Mouse (Mus musculus): ENCODE results near the gene Spdye4b.
A peak's percentile ranks its signal among the peaks of the same experiment; 100 is the strongest.

Gene Spdye4b

DNA sequence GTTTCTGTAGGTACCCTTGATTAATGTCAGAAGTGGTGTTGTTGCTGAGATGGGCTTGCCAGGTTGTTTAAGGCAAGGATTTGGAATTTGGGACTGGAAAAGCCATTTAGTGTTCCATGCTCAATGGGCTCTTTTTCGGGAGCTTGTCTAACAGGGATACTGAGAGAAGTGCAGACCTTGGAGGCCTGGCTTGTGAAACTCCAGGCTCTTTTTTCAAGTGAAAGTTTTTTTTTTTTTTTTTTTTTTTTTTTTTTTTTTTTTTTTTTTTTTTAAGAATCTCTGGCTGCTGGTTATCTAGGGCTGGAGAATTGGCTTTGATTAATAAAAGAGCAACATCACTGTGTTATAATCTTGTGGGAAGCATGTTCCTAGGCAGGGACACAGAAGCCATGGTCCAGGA is 41.5 kb downstream of the Spdye4b start:
- no peak for DNase-seq

DNA sequence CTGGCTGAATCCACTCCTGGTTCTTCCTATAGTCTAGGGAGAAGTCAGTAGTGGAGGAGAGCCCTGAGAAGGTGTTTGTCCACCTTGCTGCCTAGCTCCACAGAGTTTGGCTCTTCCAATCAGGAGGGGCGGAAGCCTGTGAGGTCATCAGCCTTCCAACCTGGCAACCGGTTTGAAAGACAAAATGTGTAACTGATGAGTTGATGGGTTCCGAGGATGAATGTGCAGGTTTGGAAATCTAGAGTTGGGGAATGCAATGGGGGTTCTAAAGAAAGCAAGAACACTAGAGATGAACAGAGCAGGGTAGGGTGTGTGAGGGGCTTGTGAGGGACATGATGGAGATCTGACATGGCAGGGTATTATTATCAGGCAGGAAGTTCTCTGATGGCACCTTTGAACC is 46.0 kb downstream of the Spdye4b start, which contains the start of gene Spdye4a:
TSS of gene Spdye4a (minus strand) at position 101 of the 400 bp plus-strand sequence.
- no peak for DNase-seq

DNA sequence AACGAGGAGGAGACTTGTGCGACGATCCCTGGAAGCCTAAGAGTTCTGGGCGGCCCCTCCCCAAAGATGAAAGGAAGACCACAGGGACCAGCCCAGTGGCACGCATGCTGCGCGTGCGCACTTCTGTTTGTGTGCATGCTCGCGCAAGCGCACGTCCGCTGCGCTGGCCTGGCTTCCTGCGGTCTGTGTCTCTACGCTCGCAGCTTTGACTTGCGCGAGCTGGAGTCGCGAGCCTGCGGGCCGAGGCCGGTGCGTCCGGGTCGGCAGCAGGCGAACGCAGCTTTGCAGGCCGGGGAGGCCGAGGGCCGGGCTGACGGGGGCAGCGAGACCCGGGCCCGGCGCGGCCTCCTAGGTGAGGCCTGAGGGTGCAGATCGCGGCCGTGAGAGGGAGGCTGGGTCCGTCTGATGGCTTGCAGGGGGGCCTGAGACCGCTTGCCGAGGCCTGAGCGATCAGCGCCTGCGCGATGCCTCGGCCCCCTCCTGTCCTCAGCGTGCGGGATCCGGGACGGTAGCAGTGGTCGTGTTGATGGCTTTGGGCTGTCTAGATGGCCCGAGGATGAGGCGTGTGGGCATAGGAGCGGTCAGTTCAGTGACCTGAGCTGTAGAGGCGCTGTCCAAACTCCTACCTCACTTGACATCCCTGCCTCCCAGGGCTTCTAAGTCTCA is 54.3 kb downstream of the Spdye4b start, which contains the start of gene Zfp12:
TSS of gene Zfp12 (plus strand) at position 136 of the 666 bp plus-strand sequence.
- DNase-seq, result peak; percentile 98

DNA sequence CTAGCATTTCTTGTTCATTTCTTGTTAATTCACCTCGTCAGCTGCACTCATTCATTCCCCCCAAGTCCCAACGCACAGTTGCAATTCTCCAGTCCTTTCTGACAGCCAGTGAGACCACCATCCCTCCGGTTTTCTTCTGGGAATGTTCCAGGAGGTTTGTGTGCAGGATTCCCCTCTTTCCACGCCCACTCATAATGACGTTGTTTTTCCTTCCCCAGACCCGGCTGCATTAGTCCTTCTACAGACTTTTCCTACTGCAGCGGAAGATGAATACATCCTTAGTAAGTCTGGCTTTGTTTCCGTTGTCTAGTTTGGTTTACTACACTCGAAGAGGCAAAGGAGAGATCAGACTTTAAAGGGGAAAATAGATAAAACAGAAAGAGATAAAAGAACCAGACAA is 55.2 kb downstream of the Spdye4b start:
- DNase-seq, result no peak

DNA sequence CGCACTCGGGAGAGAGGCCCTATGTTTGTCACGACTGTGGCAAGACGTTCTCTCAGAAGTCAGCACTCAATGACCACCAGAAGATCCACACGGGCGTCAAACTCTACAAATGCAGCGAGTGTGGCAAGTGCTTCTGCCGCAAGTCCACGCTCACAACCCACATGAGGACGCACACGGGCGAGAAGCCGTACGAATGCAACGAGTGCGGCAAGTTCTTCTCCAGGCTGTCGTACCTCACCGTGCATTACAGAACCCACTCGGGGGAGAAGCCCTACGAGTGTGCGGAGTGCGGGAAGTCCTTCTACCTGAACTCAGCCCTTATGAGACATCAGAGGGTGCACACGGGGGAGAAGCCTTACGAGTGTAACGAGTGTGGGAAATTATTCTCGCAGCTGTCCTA is 64.1 kb downstream of the Spdye4b start:
- DNase-seq, result no peak

DNA sequence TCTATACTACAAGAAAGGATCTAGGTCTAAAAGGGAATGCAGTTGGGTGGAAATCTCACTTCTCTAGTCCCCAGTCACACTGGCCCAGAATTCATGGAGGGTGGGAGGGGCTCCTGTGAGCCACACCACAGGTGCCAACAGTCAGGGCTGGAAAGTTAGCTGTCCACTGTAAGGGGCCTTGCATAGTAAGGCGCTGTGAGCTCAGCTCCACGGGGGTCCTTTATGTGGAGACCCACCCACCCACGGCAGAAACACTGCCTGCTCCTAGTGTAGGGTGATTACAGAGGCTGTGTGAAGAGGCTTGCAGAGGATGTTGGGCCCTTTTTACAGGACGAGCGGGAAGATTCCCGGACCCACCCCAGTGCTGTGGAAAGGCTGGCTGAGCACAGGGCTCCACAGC is 71.2 kb downstream of the Spdye4b start:
- no peak for DNase-seq

DNA sequence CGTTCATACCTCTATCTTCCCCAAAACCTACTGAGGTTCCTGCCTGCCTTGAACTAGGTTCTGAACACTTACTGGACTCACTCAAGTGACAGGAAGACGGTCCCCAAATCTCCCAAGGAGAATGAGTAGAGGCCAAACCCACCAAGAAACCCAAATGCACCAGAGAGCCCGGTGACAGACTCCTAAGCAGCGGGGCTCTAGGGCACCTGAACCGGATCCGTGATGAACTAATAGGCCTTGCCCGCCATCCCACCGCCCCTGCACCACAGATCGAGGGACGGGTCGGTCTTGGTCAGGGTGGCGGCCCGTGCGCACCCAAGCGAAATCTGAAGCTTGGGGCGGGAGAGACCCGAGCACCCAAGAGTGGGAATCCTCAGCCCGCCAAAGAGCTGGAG is 72.0 kb downstream of the Spdye4b start:
- no peak for DNase-seq

DNA sequence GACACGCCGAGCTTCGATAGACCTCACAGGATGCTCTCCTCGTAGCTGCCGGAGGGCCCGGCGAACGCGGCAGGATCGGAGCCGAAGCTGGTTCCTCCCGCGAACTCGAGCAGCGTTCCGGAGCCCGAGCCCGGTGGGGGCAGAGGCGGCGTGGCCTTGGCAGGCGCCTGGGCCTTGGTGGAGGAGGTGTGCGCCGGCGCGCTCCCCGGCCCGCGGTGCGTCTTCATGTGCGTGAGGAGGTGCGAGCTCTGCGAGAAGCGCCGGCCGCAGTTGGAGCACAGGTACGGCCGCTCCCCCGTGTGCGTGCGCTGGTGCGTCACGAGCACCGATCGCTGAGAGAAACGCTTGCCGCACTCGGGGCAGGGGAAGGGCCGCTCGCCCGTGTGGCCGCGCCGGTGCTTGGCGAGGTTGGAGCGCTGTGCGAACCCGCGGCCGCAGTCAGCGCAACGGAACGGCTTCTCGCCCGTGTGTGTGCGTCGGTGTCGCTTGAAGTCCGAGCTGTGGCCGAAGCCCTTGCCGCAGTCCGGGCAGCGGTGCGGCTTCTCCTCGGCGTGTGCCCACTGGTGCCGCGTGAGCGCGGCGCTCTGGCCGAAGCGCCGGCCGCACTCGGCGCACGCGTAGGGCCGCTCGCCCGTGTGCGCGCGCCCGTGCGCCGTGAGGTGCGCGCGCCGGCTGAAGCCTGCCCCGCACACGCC is 72.5 kb downstream of the Spdye4b start:
- DNase-seq, result no peak

DNA sequence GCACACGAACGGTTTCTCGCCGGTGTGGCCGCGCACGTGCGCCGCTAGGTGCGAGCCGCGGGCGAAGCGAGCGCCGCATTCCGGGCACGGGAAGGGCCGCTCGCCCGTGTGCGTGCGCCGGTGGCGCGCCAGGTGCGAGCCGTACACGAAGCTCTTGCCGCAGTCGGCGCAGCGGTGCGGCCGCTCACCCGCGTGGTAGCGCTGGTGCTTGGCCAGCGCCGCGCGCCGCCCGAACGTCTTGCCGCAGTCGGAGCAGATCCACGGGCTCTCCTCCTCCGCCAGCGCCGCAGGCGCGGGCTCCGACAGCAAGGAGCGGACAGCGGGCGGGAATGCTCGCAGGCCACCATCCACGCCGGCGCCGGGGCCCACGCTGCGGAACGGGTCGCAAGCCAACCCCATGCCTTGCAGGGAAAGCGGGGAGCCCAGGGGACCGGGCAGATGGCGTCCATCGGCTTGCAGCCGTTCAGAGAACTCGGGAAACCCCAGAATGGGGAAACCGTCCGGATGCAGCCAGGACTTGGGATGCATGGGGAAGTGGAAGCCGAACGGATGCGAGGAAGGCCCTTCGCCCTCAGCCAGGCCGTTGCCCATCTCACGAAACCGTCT is 73.2 kb downstream of the Spdye4b start:
- no peak for DNase-seq
